Mouse (Mus musculus) limb, embryonic 14.5 days (tissue): Measurements from ENCODE around the gene Ash1l. TPM values are rescaled to one million over a fixed set of nuclear protein-coding genes. Genes with fewer than 3 reads are reported as not detected.

Source experiments
- ATAC-seq: fragments of 200-750 bp; cut with Nextera tagmentation; 2 replicates; pipeline ENCODE4 v1.8.0; 2017; ENCODE audit warnings: low read depth, moderate number of reproducible peaks, moderate TSS enrichment; ENCODE audit not compliant: low FRiP score
- DNase-seq: peaks from one replicate; pipeline ENCODE4 v3.0.0-alpha.2; 2015; ENCODE audit warnings: low spot score
- H3K27ac ChIP-seq: fragments of 300-500 bp; sonication (generic); replicated peaks from 2 replicates; pipeline ENCODE4 v1.5.1; 2014; ENCODE audit warnings: low read depth, mild to moderate bottlenecking, low read length, moderate library complexity, mixed read lengths
- H3K27me3 ChIP-seq: fragments of 300-500 bp; sonication (generic); 2 replicates; pipeline ENCODE4 v1.6.1; 2014; ENCODE audit warnings: low read length, mixed read lengths; ENCODE audit not compliant: control insufficient read depth, insufficient read depth
- H3K36me3 ChIP-seq: fragments of 300-500 bp; sonication (generic); 2 replicates; pipeline ENCODE4 v1.6.1; 2014; ENCODE audit warnings: mild to moderate bottlenecking, low read length, moderate library complexity, mixed read lengths; ENCODE audit not compliant: control insufficient read depth, insufficient read depth
- H3K4me1 ChIP-seq: fragments of 300-500 bp; sonication (generic); 2 replicates; pipeline ENCODE4 v1.6.1; 2014; ENCODE audit warnings: antibody characterized with exemption, low read length, mixed read lengths; ENCODE audit not compliant: control insufficient read depth, insufficient read depth
- H3K4me2 ChIP-seq: fragments of 300-500 bp; sonication (generic); replicated peaks from 2 replicates; pipeline ENCODE4 v1.6.1; 2014; ENCODE audit warnings: low read depth, mild to moderate bottlenecking, low read length, moderate library complexity; ENCODE audit not compliant: severe bottlenecking
- H3K4me3 ChIP-seq: fragments of 300-500 bp; sonication (generic); replicated peaks from 2 replicates; pipeline ENCODE4 v1.5.1; 2014; ENCODE audit warnings: low read length
- H3K9ac ChIP-seq: fragments of 300-500 bp; sonication (generic); 2 replicates; pipeline ENCODE4 v1.6.1; 2014; ENCODE audit warnings: mild to moderate bottlenecking, low read depth, low read length, moderate library complexity; ENCODE audit not compliant: severe bottlenecking
- H3K9me3 ChIP-seq: fragments of 300-500 bp; sonication (generic); 2 replicates; pipeline ENCODE4 v1.6.1; 2016; ENCODE audit warnings: low read length; ENCODE audit not compliant: control insufficient read depth
- POLR2A ChIP-seq: fragments of 200-500 bp; IDR thresholded peaks from 2 replicates; pipeline ENCODE4 v1.8.0; 2012; ENCODE audit warnings: inconsistent platforms, mild to moderate bottlenecking, moderate library complexity, borderline replicate concordance; ENCODE audit not compliant: insufficient read depth, insufficient read length; ENCODE audit errors: extremely low read depth
- WGBS: fragments of 180-500 bp; shearing (Covaris S2); extraction: QIAGEN DNeasy Blood & Tissue Kit; methylation state at CpG from one replicate; pipeline ENCODE4 v1.1.7; 2014; 5-methylcytosine and 5-hydroxymethylcytosine counted together
- polyA plus RNA-seq, 2 experiments: library from polyadenylated mRNA; depleted of rRNA in 1 of 2; stranded (reverse) in 1 of 2; unstranded in 1 of 2; fragments of >200 nt; fragmentation: Nextera tagmentation in 1 of 2; extraction: Ambion mirVana in 1 of 2; gene quantifications; 2 replicates each; pipeline versions ENCODE4 v1.2.1 to v1.2.3; 2012 to 2014

Gene Ash1l
- polyA plus RNA-seq, 2 experiments = 21.1 to 21.5 TPM

DNA sequence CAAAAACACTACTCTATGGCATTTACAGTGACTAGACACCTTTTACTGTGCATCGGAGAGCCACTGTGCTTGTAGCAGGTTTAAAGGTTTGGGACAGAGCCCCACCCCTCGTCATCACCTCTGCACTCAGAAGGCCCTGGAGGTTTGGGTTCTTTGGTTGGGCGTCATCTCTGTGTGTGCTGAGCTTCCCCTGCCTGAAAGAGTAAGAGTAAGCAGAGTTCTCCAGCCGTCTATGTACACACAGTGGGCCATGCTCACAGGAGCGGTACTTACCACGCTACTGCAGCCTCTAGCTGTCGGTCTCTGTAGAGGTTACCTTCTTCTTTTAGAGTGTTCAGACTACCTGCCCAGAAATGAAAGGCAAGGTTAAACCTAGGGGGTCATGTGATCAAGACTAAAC lies 37.8 kb upstream of the Ash1l start:
- ATAC-seq (no peak), DNase-seq (no peak)
- H3K9ac ChIP-seq = no peak overlapping the region
- TF ChIP-seq POLR2A = no peak
- 86% methylated on average over 7 of the region's 7 CpGs for WGBS
- H3K4me3 ChIP-seq = peak overlapping the region; percentile 76
- no peaks in the 10 kb centered on the region for H3K27me3 ChIP-seq
- H3K4me2 ChIP-seq = no peak overlapping the region
- no peak overlapping the region for H3K27ac ChIP-seq
- H3K9me3 ChIP-seq = no peaks in the 10 kb centered on the region
- peaks cover 50% of the 10 kb centered on the region for H3K36me3 ChIP-seq
- H3K4me1 ChIP-seq = no peaks in the 10 kb centered on the region

DNA sequence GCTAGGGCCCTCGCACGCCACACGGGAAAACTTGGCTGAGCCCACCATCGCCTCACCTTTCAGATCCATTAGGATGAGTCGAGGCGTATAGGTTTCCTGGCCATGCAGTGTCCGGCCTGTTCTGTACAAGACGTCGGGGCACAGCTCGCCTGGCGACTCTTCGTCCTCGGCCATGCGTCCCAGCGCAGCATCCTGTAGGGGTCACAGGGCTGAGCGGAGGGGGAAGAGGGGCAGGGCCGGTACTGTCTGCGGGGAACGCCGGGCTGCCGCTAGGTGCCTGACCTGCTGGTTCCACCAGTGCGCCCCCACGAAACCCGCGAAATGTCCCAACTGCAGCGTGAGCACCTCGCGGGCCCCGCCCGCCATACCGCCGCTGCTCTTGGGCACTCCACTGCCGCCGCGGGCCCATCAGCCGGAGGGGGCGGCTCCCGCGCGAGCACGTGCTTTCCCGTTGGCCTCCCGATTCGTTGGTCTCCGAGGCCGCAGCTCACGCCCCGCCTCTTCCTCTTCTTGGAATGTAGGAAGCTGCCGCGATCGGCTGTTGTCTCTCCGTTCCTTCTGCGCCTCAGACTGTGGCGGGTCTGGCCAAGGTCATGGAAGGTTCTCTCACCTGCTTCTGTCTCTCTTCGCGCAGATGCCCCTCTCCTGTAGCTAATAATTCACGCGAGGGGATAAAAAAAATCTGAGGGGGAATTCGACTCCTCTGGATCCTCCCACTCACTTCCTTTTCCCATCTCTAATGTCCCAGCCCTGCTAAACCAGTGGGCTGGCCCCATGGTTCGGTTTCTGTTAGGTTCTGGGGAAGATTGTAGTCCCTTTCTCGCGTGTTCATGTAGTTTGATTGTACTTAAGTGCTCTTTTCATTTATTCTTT lies 36.7 kb upstream of the Ash1l start, which contains the start of gene Msto1:
Gene Msto1, minus strand, starts transcription at position 489 of the 873 bp plus-strand sequence.
- Histone ChIP-seq H3K27me3 (no peaks in the 10 kb centered on the region), H3K9ac (peak within 1 kb of the TSS; percentile 76), H3K36me3 (peaks cover 38% of the 10 kb centered on the region), H3K4me3 (peak within 1 kb of the TSS; percentile 76), H3K27ac (peak within 1 kb of the TSS; percentile 59), H3K4me2 (peak within 1 kb of the TSS; percentile 84), H3K9me3 (no peaks in the 10 kb centered on the region), H3K4me1 (no peaks in the 10 kb centered on the region)
- TF ChIP-seq POLR2A = 0 out of 2 replicates have a peak, but pooled peaks have one; percentile 65
- peak; percentile 96 for ATAC-seq
- WGBS = under 1% methylated on average over 52 of the region's 62 CpGs
- DNase-seq = peak; percentile 92

- H3K4me1 ChIP-seq = no peaks in the 10 kb centered on the region
- peak overlapping the region; percentile 59 for H3K27ac ChIP-seq
- ATAC-seq (peak; percentile 3; the same call in 1 of the 2 replicates), DNase-seq (no peak)
- peaks cover 32% of the 10 kb centered on the region for H3K36me3 ChIP-seq
- peak overlapping the region; percentile 84 for H3K4me2 ChIP-seq
- no peaks in the 10 kb centered on the region for H3K27me3 ChIP-seq
- 27% methylated on average over 8 of the region's 8 CpGs for whole genome bisulfite sequencing
- H3K4me3 ChIP-seq = peak overlapping the region; percentile 76
- no peaks in the 10 kb centered on the region for H3K9me3 ChIP-seq
- H3K9ac ChIP-seq = peak overlapping the region; percentile 76
- no peak for TF ChIP-seq POLR2A
These were observed 36.0 kb upstream of the Ash1l start for GRCm38 (mm10) chr3:88914384-88914810.

- no peak overlapping the region for H3K9ac ChIP-seq
- H3K27me3 ChIP-seq = no peaks in the 10 kb centered on the region
- 77% methylated on average over 13 of the region's 13 CpGs for WGBS
- H3K9me3 ChIP-seq = 0 out of 2 replicates have a peak, but pooled peaks cover 5% of the 10 kb centered on the region
- H3K27ac ChIP-seq = no peak overlapping the region
- H3K36me3 ChIP-seq = peaks cover 30% of the 10 kb centered on the region
- no peaks in the 10 kb centered on the region for H3K4me1 ChIP-seq
- DNase-seq = no peak
- no peak for TF ChIP-seq POLR2A
- H3K4me2 ChIP-seq = no peak overlapping the region
- H3K4me3 ChIP-seq = no peak overlapping the region
- ATAC-seq = no peak
These were observed 31.4 kb upstream of the Ash1l start for GRCm38 (mm10) chr3:88918981-88919380.

GRCm38 (mm10) chr3:88921411-88921810 lies 29.0 kb upstream of the Ash1l start:
- no peaks in the 10 kb centered on the region for H3K27me3 ChIP-seq
- no peak overlapping the region for H3K4me3 ChIP-seq
- peaks cover 54% of the 10 kb centered on the region for H3K36me3 ChIP-seq
- TF ChIP-seq POLR2A = no peak
- H3K9me3 ChIP-seq = 0 out of 2 replicates have a peak, but pooled peaks cover 5% of the 10 kb centered on the region
- ATAC-seq = no peak
- DNase-seq = no peak
- H3K9ac ChIP-seq = no peak overlapping the region
- no peaks in the 10 kb centered on the region for H3K4me1 ChIP-seq
- no peak overlapping the region for H3K4me2 ChIP-seq
- WGBS = 96% methylated on average over 9 of the region's 9 CpGs
- H3K27ac ChIP-seq = no peak overlapping the region
